Mouse (Mus musculus): ENCODE data around the gene Gpr87.

The Gpr87 gene

DNA sequence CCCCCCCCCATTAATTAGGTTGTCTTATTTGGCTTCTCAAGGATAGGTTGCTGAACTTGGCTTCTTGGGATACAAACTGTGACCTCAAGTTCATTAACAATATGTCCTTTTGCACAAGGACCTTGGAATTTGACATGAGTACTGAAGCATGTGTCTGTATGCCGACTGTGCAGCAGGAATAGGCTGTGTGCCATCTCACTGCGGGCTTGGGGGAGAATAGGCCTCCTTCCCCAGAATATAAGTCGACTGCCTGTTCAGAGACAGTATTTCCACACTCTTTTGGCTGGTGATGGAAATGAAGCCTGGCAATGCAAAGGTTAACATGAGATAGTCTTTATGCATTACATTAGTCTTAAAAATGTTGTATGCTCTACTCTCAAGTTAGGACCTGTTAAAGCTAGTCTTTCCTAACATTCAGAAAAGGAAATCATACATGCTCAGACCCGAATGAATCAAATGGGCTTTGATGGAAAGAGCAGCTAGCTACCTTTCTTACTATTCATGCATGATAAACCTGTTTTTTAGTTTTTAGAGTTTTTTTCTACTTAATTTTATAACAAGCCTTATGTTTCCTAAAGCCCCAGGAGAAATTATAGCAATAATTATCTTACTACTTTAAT, 2.5 kb upstream of the Gpr87 start:
- ChIA-PET CTCF (no interaction called here), POLR2A (no interaction called here)

GRCm38 (mm10) chr3:59194099-59194498, 805 bp downstream of the Gpr87 start:
- POLR2A ChIA-PET = no interaction called here
- CTCF ChIA-PET = no interaction called here

DNA sequence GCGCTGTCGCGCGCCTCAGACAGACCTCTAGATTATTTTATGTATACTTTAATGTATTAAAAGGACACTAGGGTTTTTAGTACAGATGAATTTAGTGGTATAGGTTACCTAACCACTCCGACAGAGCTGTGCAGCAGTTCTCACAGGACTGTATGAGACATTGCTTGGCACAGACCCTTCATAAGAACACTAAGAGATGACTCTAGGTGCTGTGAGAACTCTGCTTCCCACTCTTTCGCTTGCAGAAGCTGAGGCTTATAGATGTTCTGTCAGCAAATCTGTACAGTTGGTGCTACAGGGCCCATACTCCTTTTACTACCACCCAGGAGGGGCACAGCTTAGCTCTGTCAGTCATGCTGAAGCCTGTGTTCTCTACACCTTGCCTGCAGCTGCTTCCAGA, 3.2 kb downstream of the Gpr87 start:
- ChIA-PET POLR2A (no interaction called here), CTCF (no interaction called here)

GRCm38 (mm10) chr3:59187336-59187735, 7.6 kb downstream of the Gpr87 start:
- ChIA-PET POLR2A (interaction anchor here in 1 of 4 experiments (1.2 kb wide), 1 partner anchor 11 kb away, joined by 3 read pairs; no protein-coding TSS in a partner anchor), CTCF (interaction anchor here in 1 of 4 experiments (1.4 kb wide), 1 partner anchor 67 kb away, joined by 3 read pairs; no protein-coding TSS in a partner anchor)

- ChIA-PET POLR2A (no interaction called here), CTCF (no interaction called here)
Measured at GRCm38 (mm10) chr3:59185662-59186061, 9.2 kb downstream of the Gpr87 start.

DNA sequence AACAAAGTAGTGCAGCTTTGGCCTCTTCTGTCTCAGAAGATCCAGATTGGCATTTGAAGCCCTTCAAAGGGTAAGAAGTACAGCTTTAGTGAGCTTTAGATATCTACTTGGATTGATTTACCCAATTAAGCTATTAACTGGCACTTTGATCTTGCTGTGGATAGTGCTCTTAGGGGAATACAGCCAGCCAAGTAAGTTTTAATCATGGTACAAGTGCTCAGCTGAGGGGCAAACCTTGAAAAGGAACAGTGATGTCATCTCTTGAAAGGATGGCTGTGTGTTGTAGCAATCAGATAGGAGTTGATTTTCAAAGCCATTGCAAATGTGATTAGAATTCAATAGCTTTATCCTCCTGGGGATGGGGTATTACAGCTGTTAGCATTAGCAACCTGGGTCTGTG, 12.8 kb downstream of the Gpr87 start:
- POLR2A ChIA-PET = no interaction called here
- CTCF ChIA-PET = no interaction called here

GRCm38 (mm10) chr3:59181134-59181533, 13.8 kb downstream of the Gpr87 start:
- CTCF ChIA-PET = interaction anchor here in 1 of 4 experiments (0.5 to 0.6 kb wide), 2 partner anchors 607 to 931 kb away, joined by 3 read pairs; no protein-coding TSS in a partner anchor
- POLR2A ChIA-PET = no interaction called here

DNA sequence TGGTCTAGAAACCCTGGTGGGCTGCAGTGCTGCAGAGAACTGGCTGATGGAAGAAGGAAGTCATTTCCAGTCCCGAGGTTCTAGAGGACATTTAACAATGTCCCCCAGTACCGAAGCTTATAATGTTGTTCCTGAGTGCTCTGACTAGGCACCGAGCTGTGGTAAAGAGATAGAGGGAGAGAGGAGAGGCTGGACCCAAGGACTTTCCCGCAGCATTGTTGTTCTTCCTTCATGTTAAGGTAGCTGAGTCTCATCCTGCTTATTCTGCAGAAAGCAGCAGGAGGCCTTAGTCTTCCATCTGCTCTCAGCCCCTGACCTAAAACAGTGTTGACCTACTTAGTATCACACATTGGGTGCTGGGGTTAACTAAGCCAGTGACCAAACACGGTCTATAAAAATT, 18.0 kb downstream of the Gpr87 start:
- ChIA-PET CTCF (no interaction called here), POLR2A (interaction anchor here in 1 of 4 experiments (1.1 kb wide), 1 partner anchor 10 kb away, joined by 3 read pairs; no protein-coding TSS in a partner anchor)

- ChIA-PET POLR2A (no interaction called here), CTCF (no interaction called here)
Measured at GRCm38 (mm10) chr3:59175234-59175633, 19.7 kb downstream of the Gpr87 start.

- ChIA-PET CTCF (no interaction called here), POLR2A (no interaction called here)
Measured at GRCm38 (mm10) chr3:59174426-59175154, 20.3 kb downstream of the Gpr87 start.

GRCm38 (mm10) chr3:59169921-59170627, 24.8 kb downstream of the Gpr87 start:
- POLR2A ChIA-PET = interaction anchor here in 1 of 4 experiments (0.6 kb wide), 1 partner anchor 78 kb away, joined by 3 read pairs; no protein-coding TSS in a partner anchor
- CTCF ChIA-PET = no interaction called here

DNA sequence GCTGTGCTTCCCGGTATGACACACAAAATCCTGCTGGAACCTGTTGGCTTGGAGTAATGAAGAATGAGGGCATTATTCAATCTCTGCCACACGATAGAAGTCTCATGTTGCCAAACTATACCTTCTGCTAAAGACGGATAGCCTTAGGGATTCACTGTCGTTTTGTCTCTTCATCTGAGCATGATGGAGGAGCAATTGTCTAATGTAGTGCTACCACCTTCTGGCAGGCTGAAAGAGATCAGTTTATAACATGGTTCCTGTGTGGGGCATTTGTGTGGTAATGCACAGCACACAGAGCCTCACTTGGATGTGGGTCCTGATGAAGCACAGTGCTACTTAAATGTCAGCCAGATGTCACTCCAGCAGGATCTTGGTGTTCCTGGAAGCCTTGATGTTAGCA, 25.7 kb downstream of the Gpr87 start:
- CTCF ChIA-PET = no interaction called here
- POLR2A ChIA-PET = no interaction called here

DNA sequence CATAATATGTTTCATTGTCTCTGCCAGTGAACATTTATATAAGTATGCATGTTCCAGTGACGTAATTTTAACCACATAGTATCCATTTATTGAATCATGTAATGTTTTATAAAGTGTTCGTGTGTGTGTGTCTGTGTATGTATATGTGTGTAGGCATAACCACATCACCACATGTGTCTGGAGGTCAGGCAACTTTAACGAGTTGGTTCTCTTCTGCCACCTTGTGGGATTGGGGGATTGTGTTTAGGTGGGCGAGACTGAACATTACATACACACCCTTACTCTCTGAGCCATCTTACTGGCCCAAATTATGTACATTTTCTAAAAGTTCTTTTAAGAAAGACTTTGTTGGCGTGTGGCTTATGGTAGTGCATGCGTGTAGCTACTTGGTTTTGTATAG, 26.4 kb downstream of the Gpr87 start:
- ChIA-PET POLR2A (interaction anchor here in 1 of 4 experiments (0.7 kb wide), 1 partner anchor 144 kb away, joined by 3 read pairs; no protein-coding TSS in a partner anchor), CTCF (interaction anchor here in 1 of 4 experiments (0.7 kb wide), 1 partner anchor 48 kb away, joined by 3 read pairs; no protein-coding TSS in a partner anchor)

DNA sequence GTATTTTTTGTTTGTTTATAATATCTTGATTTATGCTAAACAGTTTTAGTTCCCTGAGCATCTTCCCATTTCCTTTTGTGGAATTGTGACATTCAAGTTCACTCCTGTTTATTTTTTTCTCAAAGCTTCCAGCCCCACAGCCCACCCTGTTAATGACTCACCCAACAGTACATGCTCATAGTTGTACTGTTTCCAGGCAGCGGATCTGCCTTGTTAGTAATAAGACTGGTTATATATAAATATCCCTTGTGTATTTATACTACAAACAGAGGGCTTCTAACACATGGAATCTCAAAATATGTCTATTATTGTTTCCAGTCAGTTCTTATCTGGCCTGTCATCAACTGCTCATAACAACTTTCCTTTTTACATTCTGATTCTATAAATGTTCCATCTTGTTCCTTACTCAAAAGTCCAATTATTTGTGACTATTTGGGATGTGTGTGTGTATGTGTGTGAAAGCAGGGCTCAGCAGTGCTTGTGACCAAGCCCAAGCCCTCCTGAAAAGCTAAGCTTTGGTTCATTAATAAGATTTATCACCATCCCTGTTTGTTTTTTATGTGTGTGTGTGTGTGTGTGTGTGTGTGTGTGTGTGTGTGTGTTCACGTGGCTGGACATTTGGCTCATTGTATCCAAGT, 27.4 kb downstream of the Gpr87 start:
- POLR2A ChIA-PET = interaction anchor here in 1 of 4 experiments (0.7 kb wide), 1 partner anchor 144 kb away, joined by 3 read pairs; no protein-coding TSS in a partner anchor
- CTCF ChIA-PET = interaction anchor here in 1 of 4 experiments (0.7 kb wide), 1 partner anchor 47 kb away, joined by 3 read pairs; no protein-coding TSS in a partner anchor

- POLR2A ChIA-PET = no interaction called here
- CTCF ChIA-PET = no interaction called here
Measured at GRCm38 (mm10) chr3:59160465-59160864, 34.4 kb downstream of the Gpr87 start.

- ChIA-PET POLR2A (no interaction called here), CTCF (interaction anchor here in 1 of 4 experiments (0.6 kb wide), 1 partner anchor 36 kb away, joined by 3 read pairs; no protein-coding TSS in a partner anchor)
Measured at GRCm38 (mm10) chr3:59157048-59157447, 37.9 kb downstream of the Gpr87 start.

GRCm38 (mm10) chr3:59155404-59155803, 39.5 kb downstream of the Gpr87 start:
- ChIA-PET CTCF (no interaction called here), POLR2A (no interaction called here)

GRCm38 (mm10) chr3:59154888-59155287, 40.0 kb downstream of the Gpr87 start:
- CTCF ChIA-PET = interaction anchor here in 1 of 4 experiments (0.6 kb wide), 1 partner anchor 96 kb away, joined by 4 read pairs; no protein-coding TSS in a partner anchor
- POLR2A ChIA-PET = no interaction called here

GRCm38 (mm10) chr3:59153424-59153823, 41.5 kb downstream of the Gpr87 start, which contains the start of gene P2ry14:
P2ry14 (minus strand) TSS chr3:59153618.
- POLR2A ChIA-PET = no interaction called here
- CTCF ChIA-PET = no interaction called here

GRCm38 (mm10) chr3:59150624-59151023, 44.3 kb downstream of the Gpr87 start:
- ChIA-PET CTCF (no interaction called here), POLR2A (no interaction called here)
